Mouse (Mus musculus) heart, adult 2 months (tissue): ENCODE measurements around the gene Klhl1.

ENCODE experiments used
- CTCF ChIP-seq: fragments of 200-600 bp; IDR thresholded peaks from 2 replicates; pipeline ENCODE4 v1.8.1; 2022; ENCODE audit warnings: antibody characterized with exemption, mild to moderate bottlenecking, moderate library complexity
- POLR2A ChIP-seq: fragments of 200-500 bp; IDR thresholded peaks from 2 replicates; pipeline ENCODE4 v1.6.1; 2011; ENCODE audit warnings: mild to moderate bottlenecking, low read depth, low read length, control low read depth; ENCODE audit not compliant: insufficient read depth

DNA sequence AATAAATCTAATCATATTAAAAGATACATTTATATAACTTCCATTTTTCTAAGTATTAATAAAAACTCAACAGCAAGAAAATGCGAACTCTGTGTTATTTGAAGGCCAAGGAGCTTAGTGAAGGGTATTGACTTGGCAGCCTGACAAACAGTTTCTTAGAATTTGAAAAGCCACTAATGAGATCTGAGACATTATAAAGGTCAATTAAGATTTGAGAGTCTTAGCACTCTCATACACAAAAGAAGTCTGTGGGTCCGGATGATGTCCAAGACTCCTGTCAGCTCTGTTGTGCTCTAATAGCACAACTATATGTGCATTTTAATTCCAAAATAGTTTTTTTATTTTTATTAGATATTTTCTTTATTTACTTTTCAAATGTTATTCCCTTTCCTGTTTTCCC lies 47.1 kb downstream of the Klhl1 start:
- no peak for TF ChIP-seq POLR2A
- no peak for TF ChIP-seq CTCF
